18 mouse cellular contexts compared by ENCODE assay signal in the genomic region with DNA sequence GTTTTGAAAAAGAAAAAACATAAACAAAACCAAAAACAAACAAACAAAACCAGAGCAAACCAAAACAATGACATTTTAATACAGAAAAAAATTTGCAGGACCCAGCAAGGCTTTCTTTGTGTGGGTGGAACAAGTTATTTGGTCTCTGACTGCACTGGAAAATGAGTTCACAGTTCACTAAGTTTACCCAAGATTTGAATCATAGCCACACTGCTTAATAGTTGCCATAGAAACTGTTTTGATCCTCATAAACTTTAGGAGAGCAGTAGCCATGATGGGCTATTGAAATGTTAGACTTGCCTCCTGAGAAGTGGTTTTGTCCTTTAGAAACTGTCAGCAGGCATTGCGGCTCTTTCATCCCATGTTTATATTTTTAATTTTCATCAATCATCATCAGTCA. TPM values are rescaled to one million over a fixed set of nuclear protein-coding genes. Genes with fewer than 3 reads are reported as not detected.
DNase-seq lines count a peak whose midpoint lies in the region; ATAC-seq and TF ChIP-seq lines count a peak whose summit lies in the region.
"Had no signal": no experiment of that assay in that cellular context is flagged by ENCODE, and none has a peak within 500 bp of the region (broad histone marks: within the 10 kb centered on the region; RNA-seq: fewer than 3 reads in every experiment).

No protein-coding gene starts in this region.

- DNase-seq in hindbrain, postnatal 0 days (ENCODE audit: low spot score) = peak; percentile 25
- no peak for DNase-seq in hindbrain, embryonic 14.5 days (ENCODE audit: low spot score)
- no peak for DNase-seq in neural tube, embryonic 10.5 days (ENCODE audit: extremely low spot score, low spot score)
- peak; percentile 60 for DNase-seq in adipocyte (ENCODE audit: low spot score)
- no peak for DNase-seq in heart, postnatal 4 days
- no peak for DNase-seq in adrenal gland, adult 8-10 months
- DNase-seq: adrenal gland, postnatal 36 days; cerebellum, adult 8-10 months; gastrocnemius, postnatal 14 days; heart, adult 2 months; kidney, adult 18-20 months; thymus, adult 2 months had no signal

- no peaks in the 10 kb centered on the region for H3K36me3 ChIP-seq in hindbrain, postnatal 0 days (ENCODE audit: insufficient read depth, low read length)
- no peaks in the 10 kb centered on the region for H3K36me3 ChIP-seq in hindbrain, embryonic 14.5 days (replicated peaks; ENCODE audit: control insufficient read depth, insufficient read depth)
- H3K36me3 ChIP-seq in neural tube, embryonic 13.5 days = no peaks in the 10 kb centered on the region
- H3K36me3 ChIP-seq: forebrain, embryonic 12.5 days; heart, embryonic 15.5 days had no signal

- no peak overlapping the region for H3K9ac ChIP-seq in hindbrain, postnatal 0 days (replicated peaks; ENCODE audit: low read length)
- H3K9ac ChIP-seq in hindbrain, embryonic 14.5 days = no peak overlapping the region
- H3K9ac ChIP-seq in neural tube, embryonic 13.5 days = no peak overlapping the region
- H3K9ac ChIP-seq: forebrain, embryonic 12.5 days; heart, embryonic 15.5 days had no signal

- no peaks in the 10 kb centered on the region for H3K27me3 ChIP-seq in hindbrain, postnatal 0 days (ENCODE audit: insufficient read depth, low read length)
- H3K27me3 ChIP-seq in hindbrain, embryonic 14.5 days (ENCODE audit: control insufficient read depth, insufficient read depth, low read length) = no peaks in the 10 kb centered on the region
- H3K27me3 ChIP-seq in neural tube, embryonic 13.5 days = no peaks in the 10 kb centered on the region
- H3K27me3 ChIP-seq: forebrain, embryonic 12.5 days; heart, embryonic 15.5 days had no signal

- H3K4me2 ChIP-seq in hindbrain, postnatal 0 days (ENCODE audit: low read depth, low read length) = no peak overlapping the region
- no peak overlapping the region for H3K4me2 ChIP-seq in hindbrain, embryonic 14.5 days (replicated peaks)
- no peak overlapping the region for H3K4me2 ChIP-seq in neural tube, embryonic 13.5 days
- H3K4me2 ChIP-seq: forebrain, embryonic 12.5 days; heart, embryonic 15.5 days; midbrain, embryonic 11.5 days had no signal

- 50% methylated on average over 1 of the region's 1 CpGs for WGBS in hindbrain, postnatal 0 days
- WGBS in hindbrain, embryonic 14.5 days = 41% methylated on average over 1 of the region's 1 CpGs
- WGBS in neural tube, embryonic 13.5 days = 21% methylated on average over 1 of the region's 1 CpGs

- no peak for TF ChIP-seq CTCF in hindbrain, postnatal 0 days (IDR thresholded peaks at IDR 0.05; ENCODE audit: low read depth)

- ATAC-seq in hindbrain, postnatal 0 days = no peak
- no peak for ATAC-seq in hindbrain, embryonic 14.5 days (ENCODE audit: low FRiP score)
- no peak for ATAC-seq in neural tube, embryonic 13.5 days (ENCODE audit: low read depth)

- H3K27ac ChIP-seq in hindbrain, postnatal 0 days = no peak overlapping the region
- no peak overlapping the region for H3K27ac ChIP-seq in hindbrain, embryonic 14.5 days
- peak overlapping the region; percentile 72 for H3K27ac ChIP-seq in neural tube, embryonic 13.5 days (replicated peaks)
- H3K27ac ChIP-seq: forebrain, embryonic 12.5 days; heart, adult 2 months; kidney, postnatal 0 days; macrophage had no signal

- no peaks in the 10 kb centered on the region for H3K9me3 ChIP-seq in hindbrain, postnatal 0 days (ENCODE audit: low read length)
- no peaks in the 10 kb centered on the region for H3K9me3 ChIP-seq in hindbrain, embryonic 14.5 days (ENCODE audit: control insufficient read depth, low read length)
- H3K9me3 ChIP-seq in neural tube, embryonic 13.5 days = no peaks in the 10 kb centered on the region
- H3K9me3 ChIP-seq: forebrain, embryonic 12.5 days; heart, embryonic 15.5 days had no signal

- no peak overlapping the region for H3K4me3 ChIP-seq in hindbrain, postnatal 0 days (ENCODE audit: low read length)
- H3K4me3 ChIP-seq in hindbrain, embryonic 14.5 days (replicated peaks; ENCODE audit: low read length) = no peak overlapping the region
- no peak overlapping the region for H3K4me3 ChIP-seq in neural tube, embryonic 13.5 days
- H3K4me3 ChIP-seq: forebrain, embryonic 12.5 days; heart, adult 2 months; heart, embryonic 15.5 days had no signal

- no peaks in the 10 kb centered on the region for H3K4me1 ChIP-seq in hindbrain, postnatal 0 days (ENCODE audit: insufficient read depth, low read length)
- peaks cover 17% of the 10 kb centered on the region for H3K4me1 ChIP-seq in hindbrain, embryonic 14.5 days (replicated peaks; ENCODE audit: control insufficient read depth, insufficient read depth, low read length)
- peaks cover 36% of the 10 kb centered on the region for H3K4me1 ChIP-seq in neural tube, embryonic 13.5 days (replicated peaks)

RNA-seq across cellular contexts. Expression of gene Vcl, which starts 39.9 kb away (rescaled TPM):
- 24.3 and 26.5 TPM in 2 replicates for total RNA-seq in hindbrain, postnatal 0 days (2014; rRNA removed)
- polyA plus RNA-seq in hindbrain, postnatal 0 days (2015; fragmentation: Nextera tagmentation; extraction: Ambion mirVana) = 9.8 and 10.4 TPM in 2 replicates
- 19.3 and 19.7 TPM in 2 replicates for polyA plus RNA-seq in hindbrain, embryonic 14.5 days (2014; fragmentation: Nextera tagmentation; extraction: Ambion mirVana)
- polyA plus RNA-seq in neural tube, embryonic 13.5 days (2015; fragmentation: Nextera tagmentation; extraction: Ambion mirVana) = 20.7 and 27.1 TPM in 2 replicates
- 100 to 1,000 TPM; 200 to 201 TPM for total RNA-seq in heart, postnatal 4 days (2021)
- 100 to 1,000 TPM in 2 of 4 experiments, 10 to 100 TPM in 2; 78.2 to 176 (median 131) TPM for total RNA-seq in adrenal gland, adult 8-10 months (2022)

Comparison
In these comparisons a context has a peak if more than half of its experiments do, and no peak if none do; other contexts are left out.
1. DNase-seq: peak in hindbrain, postnatal 0 days (single experiment) and adipocyte (single experiment); none in hindbrain, embryonic 14.5 days (single experiment), neural tube, embryonic 10.5 days (single experiment), heart, postnatal 4 days (single experiment) and adrenal gland, adult 8-10 months (single experiment).